25 mouse cellular contexts compared by ENCODE assay signal in the genomic region with DNA sequence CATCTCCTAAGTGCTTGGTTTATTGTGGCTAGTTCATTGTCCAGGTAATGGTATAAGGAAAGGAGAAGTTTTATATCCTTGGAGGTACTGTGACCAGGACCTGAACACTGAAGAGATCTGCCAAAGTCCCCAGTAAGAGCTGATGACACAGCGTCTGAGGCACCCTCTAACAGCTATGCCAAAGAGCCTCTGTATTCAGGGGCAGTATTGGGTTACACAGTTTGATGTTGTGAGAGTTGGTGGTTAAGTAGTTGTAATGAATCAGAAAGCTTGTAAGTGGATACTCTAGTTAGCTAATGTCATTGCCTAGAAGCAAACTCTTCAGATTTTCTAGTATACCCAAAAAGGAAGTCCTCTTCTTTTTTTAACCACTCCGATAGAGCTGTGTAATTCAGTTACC.
"Had no signal": no experiment of that assay in that cellular context is flagged by ENCODE, and none has a peak within 500 bp of the region (broad histone marks: within the 10 kb centered on the region; RNA-seq: fewer than 3 reads in every experiment).

No protein-coding gene starts in this region.

- H3K4me3 ChIP-seq: heart, embryonic 10.5 days; heart, embryonic 12.5 days; hindbrain, embryonic 10.5 days; hindbrain, embryonic 12.5 days; intestine, embryonic 15.5 days; layer of hippocampus, adult 2 months; left cerebral cortex, adult 2 months; limb, embryonic 10.5 days; limb, embryonic 12.5 days; liver, embryonic 13.5 days; liver, embryonic 15.5 days had no signal

- H3K9me3 ChIP-seq: heart, embryonic 10.5 days; heart, embryonic 12.5 days; hindbrain, embryonic 10.5 days; hindbrain, embryonic 12.5 days; intestine, embryonic 15.5 days; limb, embryonic 10.5 days; limb, embryonic 12.5 days; liver, embryonic 13.5 days; liver, embryonic 15.5 days had no signal

- ATAC-seq: hindbrain, embryonic 16.5 days; inflammation-experienced regulatory T-cells, adult 6 months; intestine, embryonic 15.5 days; intestine, postnatal 0 days had no signal

- H3K4me1 ChIP-seq: heart, embryonic 10.5 days; heart, embryonic 12.5 days; hindbrain, embryonic 10.5 days; hindbrain, embryonic 12.5 days; intestine, embryonic 15.5 days; limb, embryonic 12.5 days; liver, embryonic 13.5 days; liver, embryonic 15.5 days had no signal

- H3K4me2 ChIP-seq: heart, embryonic 12.5 days; hindbrain, embryonic 12.5 days; hindbrain, embryonic 14.5 days; intestine, embryonic 15.5 days; limb, embryonic 12.5 days; liver, embryonic 11.5 days; liver, embryonic 13.5 days; liver, embryonic 15.5 days had no signal

- DNase-seq: gastrocnemius, postnatal 14 days; gastrocnemius, postnatal 36 days; heart, adult 18-20 months; heart, postnatal 10 days; heart, postnatal 4 days; kidney, adult 18-20 months; kidney, postnatal 10 days; kidney, postnatal 4 days; liver; liver, embryonic 13.5 days had no signal

- H3K27me3 ChIP-seq: heart, embryonic 12.5 days; hindbrain, embryonic 12.5 days; intestine, embryonic 15.5 days; limb, embryonic 12.5 days; liver, embryonic 13.5 days; liver, embryonic 15.5 days had no signal

- H3K9ac ChIP-seq: heart, embryonic 12.5 days; hindbrain, embryonic 12.5 days; hindbrain, embryonic 14.5 days; intestine, embryonic 15.5 days; limb, embryonic 12.5 days; liver, embryonic 13.5 days; liver, embryonic 15.5 days had no signal

- H3K36me3 ChIP-seq: heart, embryonic 10.5 days; heart, embryonic 12.5 days; hindbrain, embryonic 10.5 days; hindbrain, embryonic 12.5 days; intestine, embryonic 15.5 days; limb, embryonic 10.5 days; limb, embryonic 12.5 days; liver, embryonic 13.5 days; liver, embryonic 15.5 days had no signal

- H3K27ac ChIP-seq: heart, embryonic 10.5 days; hindbrain, embryonic 10.5 days; hindbrain, embryonic 12.5 days; hindbrain, embryonic 14.5 days; intestine, embryonic 15.5 days; layer of hippocampus, adult 2 months; left cerebral cortex, adult 2 months; limb, embryonic 10.5 days; limb, embryonic 12.5 days; liver, embryonic 13.5 days; liver, embryonic 15.5 days had no signal
